Mouse (Mus musculus) fibroblast of lung, adult 2 months (primary cell): ENCODE measurements at regions not wholly inside any gene's neighbourhood (a gene's known extent, or its start where the extent isn't known, plus 50 kb on each side); places are given as distances from the start of the nearest gene placed in this dataset.

Experiments used
- DNase-seq: peaks from one replicate; pipeline ENCODE4 v3.0.0-alpha.2; 2011; ENCODE audit warnings: low read depth

DNA sequence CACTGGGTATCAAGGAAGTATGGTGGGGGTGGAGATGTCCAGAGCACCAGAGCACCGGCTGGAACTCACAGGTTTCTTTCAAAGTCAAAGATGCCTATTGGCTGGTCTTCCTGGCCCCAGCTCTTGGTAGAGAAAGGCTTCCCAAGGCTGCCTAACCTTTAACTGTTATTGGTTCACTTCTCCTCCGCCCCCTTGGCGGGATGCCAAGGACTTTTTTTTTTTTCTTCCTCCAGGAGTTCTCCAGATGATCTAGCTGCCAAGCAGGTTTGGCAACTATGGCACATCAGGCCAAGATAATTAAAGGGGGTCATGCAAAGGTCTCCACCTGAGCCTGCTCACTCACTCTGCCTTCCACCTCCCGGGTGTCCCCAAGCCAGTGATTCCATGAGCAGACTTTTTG is 67.5 kb downstream of the Sc5d start:
- DNase-seq, result no peak

DNA sequence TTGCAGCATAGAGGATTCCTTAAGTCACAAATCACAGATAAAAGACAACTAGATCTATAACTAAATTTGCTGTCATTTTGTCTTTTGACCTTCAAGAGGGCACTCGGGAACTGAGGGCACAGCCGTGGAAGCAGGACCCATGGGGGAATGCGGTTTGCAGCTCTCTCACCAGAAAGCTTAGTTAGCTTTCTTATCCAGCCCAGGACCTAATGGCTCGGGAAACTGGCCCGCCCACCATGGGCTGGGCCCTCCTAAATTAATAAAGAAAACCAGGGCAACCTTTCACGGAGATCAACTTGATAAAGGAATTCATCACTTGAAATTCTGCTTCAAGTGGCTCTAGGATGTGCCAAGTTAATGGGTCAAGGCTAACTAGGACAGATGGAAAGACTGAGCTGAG is 67.9 kb downstream of the Sc5d start:
- no peak for DNase-seq

DNA sequence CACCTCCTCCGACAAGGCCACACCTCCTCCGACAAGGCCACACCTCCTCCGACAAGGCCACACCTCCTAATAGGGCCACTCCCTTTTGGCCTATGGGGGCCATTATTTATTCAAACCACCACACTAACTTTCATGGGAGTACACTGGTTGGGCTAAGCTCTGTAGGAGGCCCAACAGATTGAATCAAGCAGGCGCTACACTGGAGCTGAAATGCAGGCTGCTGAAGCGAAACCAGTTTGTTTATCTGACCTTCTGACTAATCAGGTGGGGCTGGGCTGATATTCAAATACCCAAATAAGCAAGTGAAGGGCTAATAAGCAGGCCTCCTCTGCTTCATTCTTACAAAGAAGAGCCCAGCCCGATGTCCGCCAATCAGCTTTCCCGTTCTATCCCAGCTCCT is 68.4 kb downstream of the Sc5d start:
- no peak for DNase-seq

DNA sequence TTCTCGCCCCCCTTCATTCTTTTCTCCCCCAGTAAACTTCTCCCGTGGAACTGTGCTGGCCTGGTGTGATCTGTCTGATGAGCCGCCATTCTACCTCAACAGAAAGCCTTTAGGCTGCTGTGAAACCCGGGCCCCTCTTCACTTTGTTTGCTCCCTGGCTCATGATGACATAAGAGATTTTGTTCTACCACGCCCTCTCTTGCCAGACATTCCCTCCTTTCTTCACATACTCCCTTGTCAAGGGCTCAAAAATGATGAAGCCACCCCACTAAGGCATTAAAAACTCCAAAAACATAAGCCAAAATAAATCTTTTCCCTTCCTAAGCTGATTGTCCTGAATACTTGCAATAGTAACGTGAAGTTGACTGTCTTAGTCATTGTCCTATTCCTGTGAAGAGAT is 69.1 kb downstream of the Sc5d start:
- DNase-seq, result no peak

DNA sequence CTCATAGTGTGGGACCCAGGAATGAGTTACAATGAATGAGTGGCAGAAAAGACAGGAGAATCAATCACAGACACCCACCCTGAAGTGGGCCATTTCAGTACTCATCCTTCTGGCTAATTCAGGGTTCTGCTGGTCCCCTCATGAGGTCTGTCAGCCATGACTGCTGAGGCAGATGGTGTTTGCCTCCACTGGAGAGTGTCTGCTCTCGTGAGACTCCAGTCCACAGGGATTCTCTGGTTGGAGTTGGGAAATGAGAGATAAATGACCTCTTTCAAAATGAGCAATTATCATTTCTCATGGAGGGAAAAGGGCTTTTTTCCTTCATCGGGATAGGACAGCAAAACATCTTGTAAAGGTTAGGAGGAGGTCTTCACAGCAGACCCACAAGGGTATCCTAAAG is 69.9 kb downstream of the Sc5d start:
- no peak for DNase-seq

DNA sequence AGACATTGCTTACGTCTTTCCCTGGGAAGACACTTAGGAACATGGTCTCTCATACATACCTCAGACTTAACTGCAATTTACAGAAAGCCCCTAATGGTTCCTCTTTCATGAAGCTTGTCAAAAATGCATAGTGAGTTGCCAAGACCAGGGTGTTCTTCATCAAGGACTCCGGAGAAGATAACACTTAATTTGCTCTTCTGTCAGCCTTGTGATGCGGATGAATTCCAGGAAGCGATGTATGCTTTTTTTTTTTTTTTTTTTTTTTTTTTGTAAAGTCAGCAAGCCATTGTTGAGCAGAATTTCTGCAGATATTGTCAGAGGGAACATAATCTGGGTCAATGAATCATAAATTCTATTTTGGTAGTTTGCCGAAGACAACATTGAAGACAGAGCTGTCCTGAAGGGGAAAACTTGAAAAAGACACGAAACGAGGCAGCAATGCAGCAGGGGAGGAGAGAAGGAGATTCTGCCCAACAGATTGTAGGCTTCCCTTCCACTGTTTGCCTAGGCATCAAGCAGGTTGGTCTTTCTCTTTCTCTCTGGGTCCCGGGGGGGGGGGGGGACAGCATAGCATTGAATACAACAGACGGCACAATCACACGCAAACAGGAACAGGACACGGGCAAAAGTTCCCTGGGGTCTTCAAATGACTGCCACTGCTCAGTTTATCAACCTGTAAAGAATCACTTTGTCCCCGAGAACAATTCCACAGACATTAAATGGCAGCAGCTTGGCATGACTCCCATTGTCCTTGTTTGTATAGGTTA is 69.1 kb upstream of the Sorl1 start:
- no peak for DNase-seq

DNA sequence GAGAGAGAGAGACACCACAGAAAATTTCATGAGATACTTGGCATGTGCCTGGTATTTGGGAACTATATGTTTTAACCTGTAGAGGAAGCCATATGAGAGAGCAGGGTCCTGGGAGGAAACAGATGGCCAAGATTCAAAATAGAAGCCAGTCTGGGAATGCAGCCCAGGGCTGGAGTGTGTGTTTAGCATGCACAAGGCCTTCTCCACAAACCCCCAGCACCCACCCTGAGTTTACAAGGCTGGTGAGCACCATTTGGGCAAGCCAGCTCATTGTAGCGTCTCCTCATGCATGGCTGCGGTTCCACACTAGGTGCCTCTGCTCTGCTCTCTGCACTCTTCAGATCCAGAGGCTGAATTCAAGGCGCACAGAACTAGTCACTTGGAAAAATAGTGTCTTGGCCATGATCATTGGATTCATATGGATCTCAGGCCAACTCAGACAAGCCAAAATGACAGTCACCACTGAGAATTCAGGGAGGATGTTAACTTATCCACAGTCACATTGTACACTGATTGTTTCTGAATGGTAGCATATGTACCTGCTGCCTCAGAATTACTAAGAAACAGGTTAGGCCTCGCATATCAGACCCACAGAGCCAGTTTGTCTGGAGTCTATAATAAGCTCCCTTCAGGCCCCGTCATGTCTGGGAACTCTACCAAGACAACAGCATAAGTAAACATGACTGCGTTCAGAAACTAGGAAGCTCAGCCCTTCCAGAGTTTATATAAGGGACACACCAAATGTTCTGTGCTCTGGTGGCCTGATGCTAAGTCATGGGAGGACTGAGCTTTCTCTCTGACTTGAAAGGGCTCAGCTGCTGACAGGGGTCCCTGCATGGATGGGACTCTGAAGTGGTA is 63.5 kb upstream of the Sorl1 start:
- DNase-seq, result no peak

DNA sequence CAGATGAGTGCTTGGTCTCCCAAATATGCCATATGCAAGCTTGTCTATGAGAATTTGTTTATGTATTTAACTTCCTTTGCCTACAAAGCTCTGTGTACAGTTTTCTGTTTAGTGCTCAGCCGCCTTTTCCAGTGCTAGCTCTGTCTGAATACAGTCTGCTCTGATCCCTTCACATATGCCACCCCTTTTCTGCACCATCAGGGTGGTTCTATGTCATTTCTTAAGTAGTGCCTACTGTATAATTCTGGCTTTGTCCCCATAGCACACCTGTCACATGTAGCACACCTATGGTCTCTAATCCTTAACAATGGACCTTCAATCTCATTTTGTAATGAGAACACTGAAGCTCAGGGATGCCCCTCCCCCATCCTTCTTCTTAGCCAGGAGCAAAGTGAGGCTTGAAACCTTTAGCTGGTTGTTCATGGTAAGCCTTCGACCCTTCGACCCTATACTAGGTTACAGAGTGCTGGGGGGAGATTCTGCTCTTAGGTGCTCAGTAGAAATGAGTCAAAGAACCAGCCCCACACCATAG is 60.1 kb upstream of the Sorl1 start:
- no peak for DNase-seq

DNA sequence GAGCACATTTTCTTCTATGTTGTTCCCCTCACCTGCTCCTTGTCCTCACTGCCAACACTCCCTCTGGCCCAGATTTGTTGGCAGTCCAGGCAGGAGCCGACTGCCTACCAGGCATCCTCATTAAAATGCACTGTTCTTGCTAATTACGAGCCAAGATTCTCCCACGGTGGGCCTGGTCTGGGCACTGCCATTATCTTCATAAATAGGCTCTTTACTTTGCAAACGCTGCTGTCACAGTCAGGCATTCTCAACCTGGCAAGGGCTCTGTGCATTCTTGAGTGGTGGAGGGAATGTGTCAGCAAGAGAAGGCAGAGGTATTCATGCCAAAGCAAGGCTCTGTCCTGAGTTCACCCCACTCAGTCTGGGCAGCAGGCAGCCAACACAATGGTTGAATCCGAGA is 59.4 kb upstream of the Sorl1 start:
- peak; percentile 69 for DNase-seq

DNA sequence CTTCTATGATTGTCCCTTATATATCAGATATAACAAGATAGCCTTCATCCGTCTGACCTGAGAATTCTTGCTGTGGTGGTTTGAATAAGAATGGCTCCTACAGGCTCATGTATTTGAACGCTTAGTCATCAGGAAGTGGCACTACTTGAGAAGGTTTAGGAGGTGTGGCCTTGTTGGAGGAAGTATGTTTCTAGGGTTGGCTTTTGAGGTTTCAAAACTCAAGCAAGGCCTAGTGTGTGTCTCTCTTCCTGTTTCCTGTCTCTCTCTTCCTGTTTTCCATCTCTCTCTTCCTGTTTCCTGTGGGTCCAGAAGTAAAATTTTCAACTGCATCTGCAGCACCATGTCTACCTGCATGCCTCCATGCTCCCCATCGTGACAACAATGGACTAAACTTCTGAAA is 58.3 kb upstream of the Sorl1 start:
- DNase-seq, result no peak

DNA sequence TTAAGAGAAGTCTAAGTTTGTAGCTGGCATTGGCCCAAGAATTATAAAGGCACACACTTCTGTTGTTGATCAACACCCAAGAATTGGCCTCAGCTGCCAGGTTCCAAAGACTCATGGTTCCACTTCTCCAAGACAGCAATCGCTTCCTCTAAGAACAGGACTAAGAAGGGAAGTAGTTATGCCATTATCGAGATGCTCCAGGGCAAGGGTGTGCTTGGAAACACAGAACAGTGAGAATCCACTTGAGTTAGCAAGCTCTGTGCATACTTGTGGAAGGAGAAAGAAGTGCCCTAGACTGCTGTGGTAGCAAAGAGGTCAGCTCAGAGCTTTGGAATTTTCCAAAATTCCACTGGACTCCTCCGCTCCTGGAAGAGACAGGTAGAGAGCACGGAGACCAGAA is 56.1 kb upstream of the Sorl1 start:
- no peak for DNase-seq

DNA sequence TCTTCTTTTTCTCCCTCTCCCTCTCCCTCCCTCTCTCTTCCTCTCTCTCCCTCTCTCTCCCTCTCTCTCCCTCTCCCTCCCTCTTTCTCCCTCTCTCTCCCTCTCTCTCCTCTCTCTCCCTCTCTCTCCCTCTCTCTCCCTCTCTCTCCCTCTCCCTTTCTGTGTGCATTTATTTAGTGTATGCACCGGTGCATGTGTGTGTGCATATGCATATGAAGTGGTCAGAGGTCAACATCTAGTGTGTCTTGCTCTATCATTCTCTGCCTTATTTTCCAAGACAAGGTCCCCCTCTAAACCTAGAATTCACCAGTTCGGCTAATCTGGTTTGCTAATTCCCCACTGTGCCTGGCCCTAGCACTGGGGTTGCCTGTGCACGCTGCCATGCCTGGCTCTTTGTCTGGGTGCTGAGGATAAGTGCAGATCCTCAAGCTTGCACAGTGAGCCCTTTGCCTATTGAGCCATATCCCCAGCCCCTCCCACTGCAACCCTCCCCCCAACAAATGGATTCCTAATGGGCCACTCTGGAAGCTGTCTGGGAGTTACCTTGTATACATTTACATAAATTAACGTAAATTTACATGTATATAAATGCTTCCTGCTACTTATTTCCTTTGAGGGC is 54.8 kb upstream of the Sorl1 start:
- no peak for DNase-seq

DNA sequence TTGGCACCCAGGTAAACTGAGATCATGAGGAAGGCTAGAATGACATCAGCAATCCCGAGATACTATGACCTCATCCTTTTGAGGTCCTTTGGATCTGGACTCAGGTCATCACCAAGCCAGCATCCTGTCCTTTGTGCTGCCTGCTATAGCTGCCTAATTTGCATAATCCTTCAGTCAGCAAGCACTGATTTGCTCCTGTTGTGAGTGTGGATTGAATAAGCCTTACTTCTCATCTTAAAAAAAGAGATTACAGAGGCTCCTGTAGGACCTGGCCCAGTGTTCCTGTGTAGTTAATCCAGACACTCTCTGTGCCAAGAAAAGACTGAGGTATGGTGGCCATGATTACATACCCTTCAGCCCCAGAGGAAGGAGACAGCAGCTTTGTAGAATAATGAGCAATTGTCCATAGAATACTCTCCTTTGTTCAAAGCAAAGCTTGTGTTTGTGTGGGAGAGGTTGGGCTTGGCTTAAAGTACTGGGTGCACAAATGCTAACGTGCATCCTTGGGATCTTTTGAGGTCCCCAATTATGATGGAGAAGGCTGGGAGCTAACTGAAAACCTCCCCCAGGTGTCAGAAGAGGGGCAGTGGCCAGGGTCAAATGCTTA is 50.4 kb upstream of the Sorl1 start:
- no peak for DNase-seq
